Mouse (Mus musculus): ENCODE data around the gene E130308A19Rik.

The E130308A19Rik gene

GRCm38 (mm10) chr4:59727187-59727877 is 101.3 kb downstream of the E130308A19Rik start:
- no peak for DNase-seq (ENCODE audit: low read depth, low spot score)

DNA sequence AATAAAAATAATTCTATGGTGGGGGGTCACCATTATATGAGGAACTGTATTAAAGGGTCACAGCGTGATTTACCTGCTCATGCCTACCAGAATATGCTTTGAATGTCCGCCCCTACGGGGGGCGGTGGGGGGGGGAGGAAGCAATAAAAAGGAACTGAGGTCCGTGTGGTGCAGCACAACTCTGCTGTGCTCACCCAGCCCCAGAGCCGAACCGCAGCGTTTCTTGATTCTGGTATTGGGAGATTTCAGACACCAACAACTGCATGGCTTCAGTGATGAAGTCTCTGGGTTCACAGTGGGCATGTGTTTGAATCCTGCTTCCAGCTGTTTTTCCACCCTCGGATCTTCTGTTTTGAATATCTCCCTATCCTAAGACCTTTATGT is 101.9 kb downstream of the E130308A19Rik start:
- no peak for DNase-seq (ENCODE audit: low read depth, low spot score)

GRCm38 (mm10) chr4:59728839-59729238 is 102.8 kb downstream of the E130308A19Rik start:
- no peak for DNase-seq (ENCODE audit: low read depth, low spot score)

DNA sequence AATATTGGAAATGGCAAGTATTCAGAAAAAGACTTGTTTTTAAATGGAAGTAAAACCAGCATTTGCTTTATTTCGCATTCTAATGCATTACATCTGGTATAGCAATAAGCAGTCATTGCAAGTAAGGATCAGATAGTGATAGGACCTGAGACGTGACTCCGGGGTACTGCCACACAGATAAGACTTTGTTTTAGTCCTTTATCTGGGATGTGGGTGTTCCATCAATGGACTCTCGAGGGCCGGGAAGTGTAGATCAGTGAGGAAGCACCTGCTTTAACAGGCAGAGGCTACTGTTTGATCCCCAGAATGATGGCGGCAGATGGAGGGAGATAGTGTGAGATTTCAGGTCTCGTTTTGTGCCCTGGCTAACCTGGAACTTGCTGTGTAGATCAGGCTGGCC is 105.5 kb downstream of the E130308A19Rik start:
- DNase-seq (ENCODE audit: low read depth, low spot score): no peak

DNA sequence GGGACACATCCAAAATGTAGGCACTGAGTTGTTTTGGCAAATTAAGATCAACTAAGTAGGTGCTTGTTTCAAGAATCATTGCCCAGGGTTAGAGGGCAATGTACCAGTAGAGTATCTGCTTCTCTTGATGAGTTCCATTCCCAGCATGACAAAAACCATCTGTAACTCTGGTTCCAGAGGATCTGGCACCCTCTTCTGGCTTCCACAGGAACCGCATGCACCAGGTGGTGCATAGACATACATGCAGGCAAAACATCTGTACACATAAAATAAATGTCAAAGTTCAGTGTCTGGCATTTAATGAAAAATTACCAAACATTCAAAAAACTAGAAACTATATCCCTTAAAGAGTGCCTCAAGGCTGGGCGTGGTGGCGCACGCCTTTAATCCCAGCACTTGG is 113.3 kb downstream of the E130308A19Rik start:
- DNase-seq (ENCODE audit: low read depth, low spot score): no peak

DNA sequence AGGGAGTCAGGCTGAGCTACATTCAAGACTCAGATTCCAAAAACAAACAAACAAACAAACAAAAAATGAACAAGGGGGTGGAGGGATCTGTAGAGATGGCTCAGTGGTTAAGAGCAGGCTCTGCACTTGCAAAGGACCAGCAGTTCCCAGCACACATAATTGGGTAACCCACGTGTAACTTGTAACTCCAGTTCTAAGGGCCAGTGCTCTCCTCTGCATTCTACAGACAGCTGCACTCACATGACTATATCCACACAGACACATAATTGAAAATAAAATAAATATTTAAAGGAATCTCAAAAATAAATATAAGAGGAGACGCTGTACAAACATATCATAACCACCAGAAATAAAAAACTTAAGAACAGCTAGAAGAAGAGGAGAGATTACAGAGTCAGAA is 113.9 kb downstream of the E130308A19Rik start:
- DNase-seq (ENCODE audit: low read depth, low spot score): no peak

- no peak for DNase-seq (ENCODE audit: low read depth, low spot score)
These were observed 127.6 kb downstream of the E130308A19Rik start for GRCm38 (mm10) chr4:59753491-59754140.

- DNase-seq (ENCODE audit: low read depth, low spot score): no peak
These were observed 130.5 kb downstream of the E130308A19Rik start for GRCm38 (mm10) chr4:59756332-59757082.

GRCm38 (mm10) chr4:59757452-59758435 is 131.7 kb downstream of the E130308A19Rik start:
- no peak for DNase-seq (ENCODE audit: low read depth, low spot score)

DNA sequence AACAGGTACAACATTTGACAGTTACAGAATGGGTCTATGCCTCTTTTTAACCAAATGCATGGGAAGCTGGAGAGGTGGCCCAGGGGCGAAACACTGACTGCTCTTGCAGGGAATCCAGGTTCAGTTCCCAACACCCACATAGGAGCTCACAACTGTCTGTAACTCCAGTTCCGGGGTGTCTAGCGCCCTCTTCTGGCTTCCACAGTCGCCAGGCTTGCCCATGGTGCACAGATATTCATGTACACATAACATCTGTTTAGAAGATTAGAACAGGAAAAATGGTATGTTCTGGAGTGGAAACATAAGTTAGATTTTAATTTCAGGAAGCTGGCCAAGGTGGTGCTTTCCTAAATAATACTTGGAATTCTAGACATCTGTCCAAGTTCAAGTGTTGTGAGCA is 134.0 kb downstream of the E130308A19Rik start:
- no peak for DNase-seq (ENCODE audit: low read depth, low spot score)

DNA sequence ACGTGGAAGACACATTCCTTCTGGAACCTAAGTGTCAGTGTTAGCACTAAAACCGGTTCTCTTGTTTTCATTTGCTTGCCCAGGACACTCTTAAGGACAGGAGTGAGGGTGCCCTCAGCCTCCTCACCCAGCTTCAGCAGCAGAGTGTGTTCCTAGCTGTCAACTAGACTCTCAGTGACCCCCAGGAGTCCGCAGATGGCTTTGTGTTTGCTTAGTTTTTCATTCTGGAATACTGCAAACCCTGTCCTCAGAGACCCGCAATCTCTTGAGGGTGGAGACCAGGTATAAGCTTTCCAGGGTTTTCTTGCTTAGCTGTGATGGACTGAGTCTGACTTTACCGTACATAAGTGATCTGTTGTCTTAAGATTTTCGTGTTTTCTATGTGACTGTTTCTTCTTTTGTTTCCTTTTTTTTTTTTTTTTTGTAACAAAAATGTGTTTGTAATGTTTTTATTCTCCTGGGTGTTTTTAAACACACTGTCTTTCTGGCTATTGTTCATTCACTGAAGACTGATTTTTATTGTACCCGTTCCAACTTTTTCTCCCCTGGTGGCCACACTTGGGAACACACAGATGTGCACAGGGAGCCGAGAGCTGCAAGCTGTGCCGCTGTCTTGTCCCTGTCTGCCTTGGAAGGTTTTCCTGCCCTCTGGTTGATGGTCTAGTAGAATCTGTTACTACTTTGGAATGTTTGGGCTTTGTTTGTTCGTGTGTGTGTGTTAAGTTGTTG is 134.8 kb downstream of the E130308A19Rik start:
- DNase-seq (ENCODE audit: low read depth, low spot score): no peak

- no peak for DNase-seq (ENCODE audit: low read depth, low spot score)
These were observed 135.3 kb downstream of the E130308A19Rik start for GRCm38 (mm10) chr4:59761365-59761729.

DNA sequence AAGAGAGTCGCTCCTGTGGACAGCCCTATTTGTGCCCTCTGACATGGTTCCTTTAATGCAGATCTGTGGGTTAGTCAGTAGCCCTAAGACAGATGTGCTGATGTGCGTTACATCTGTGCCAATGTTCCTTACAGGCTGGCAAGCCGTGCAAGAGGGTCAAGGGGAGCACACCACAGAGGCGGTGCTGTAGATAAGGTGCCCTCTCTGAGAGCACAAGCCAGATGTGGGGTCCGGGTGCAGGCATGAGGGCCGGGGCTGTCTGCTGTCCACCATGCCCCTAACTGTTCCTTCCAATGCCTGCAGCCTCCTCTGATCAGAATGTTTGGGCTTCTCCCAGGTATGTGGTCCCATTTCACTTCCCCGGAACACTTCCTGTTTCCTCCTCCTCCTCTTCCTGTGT is 138.9 kb downstream of the E130308A19Rik start:
- no peak for DNase-seq (ENCODE audit: low read depth, low spot score)

GRCm38 (mm10) chr4:59765385-59766005 is 139.5 kb downstream of the E130308A19Rik start:
- no peak for DNase-seq (ENCODE audit: low read depth, low spot score)

DNA sequence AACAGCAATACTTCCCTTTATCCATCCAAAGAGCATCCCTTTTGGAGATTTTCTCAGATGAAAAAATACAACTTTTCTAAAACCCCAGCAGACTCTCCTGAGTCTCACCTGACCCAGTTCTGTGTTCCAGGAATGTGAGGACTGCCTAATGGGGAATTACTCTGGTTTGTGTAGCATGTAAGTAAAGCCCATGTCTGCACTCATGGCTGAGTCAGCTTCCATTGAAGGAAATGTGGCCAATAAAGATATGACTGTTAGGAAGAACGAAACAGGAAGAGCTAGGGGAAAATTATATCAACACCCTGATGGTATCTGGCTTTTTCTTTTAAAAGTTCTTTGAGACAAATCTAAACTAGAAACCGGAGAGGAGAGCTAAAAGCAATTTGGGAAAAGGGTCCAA is 141.7 kb downstream of the E130308A19Rik start:
- no peak for DNase-seq (ENCODE audit: low read depth, low spot score)

GRCm38 (mm10) chr4:59772171-59772879 is 146.3 kb downstream of the E130308A19Rik start:
- no peak for DNase-seq (ENCODE audit: low read depth, low spot score)

- no peak for DNase-seq (ENCODE audit: low read depth, low spot score)
These were observed 151.8 kb downstream of the E130308A19Rik start for GRCm38 (mm10) chr4:59777828-59778227.

GRCm38 (mm10) chr4:59780568-59780967 is 154.6 kb downstream of the E130308A19Rik start:
- no peak for DNase-seq (ENCODE audit: low read depth, low spot score)

- DNase-seq (ENCODE audit: low read depth, low spot score): peak; percentile 34
These were observed 157.1 kb downstream of the E130308A19Rik start for GRCm38 (mm10) chr4:59782853-59783684.
